Mouse (Mus musculus) megakaryocyte, embryonic 14.5 days (primary cell): ENCODE measurements at regions not wholly inside any gene's neighbourhood (a gene's known extent, or its start where the extent isn't known, plus 50 kb on each side); places are given as distances from the start of the nearest gene placed in this dataset.

Source experiments
- FLI1 ChIP-seq: IDR thresholded peaks from 2 replicates; pipeline ENCODE4 v1.6.1; 2012; ENCODE audit warnings: low read length, inconsistent platforms, mixed read lengths
- GATA1 ChIP-seq: IDR thresholded peaks from 3 replicates; pipeline ENCODE4 v1.6.1; 2012; ENCODE audit warnings: mixed read lengths, low read length, inconsistent platforms, borderline replicate concordance

DNA sequence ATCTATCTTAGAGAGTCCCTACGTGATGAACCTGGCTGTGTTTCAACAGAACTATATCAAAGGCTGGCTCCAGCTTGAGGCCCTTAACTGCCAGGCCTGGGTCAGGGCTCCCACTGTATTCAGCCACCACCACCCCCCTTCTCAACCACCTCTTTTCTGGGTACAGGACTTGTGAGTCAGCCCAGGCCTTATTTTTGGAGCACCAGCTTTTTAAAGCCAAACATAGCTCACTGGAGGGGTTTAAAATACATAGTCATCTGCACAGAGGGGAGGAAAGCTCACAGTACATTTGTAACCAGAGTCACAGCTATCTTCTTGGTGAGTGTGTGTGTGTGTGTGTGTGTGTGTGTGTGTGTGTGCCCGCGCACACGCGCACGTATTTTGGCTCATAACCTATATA, 509.0 kb downstream of the Adam3 start:
- no peak for TF ChIP-seq GATA1
- no peak for TF ChIP-seq FLI1
